Mouse (Mus musculus) brain, embryonic 14.5 days (tissue): ENCODE data around the gene Gm10718. TPM values are rescaled to one million over a fixed set of nuclear protein-coding genes. Genes with fewer than 3 reads are reported as not detected.
A peak's percentile ranks its signal among the peaks of the same experiment; 100 is the strongest.
"Not testable (repeated sequence)": the region's sequence is repeated elsewhere in the genome, so short reads cannot be mapped to it uniquely, and the experiment has no call there.

ENCODE experiments used
- DNase-seq: peaks from one replicate; pipeline ENCODE4 v3.0.0-alpha.2; 2011; ENCODE audit warnings: low read depth
- polyA plus RNA-seq: library from polyadenylated mRNA; depleted of rRNA; stranded (reverse); fragments of >200 nt; gene quantifications from 2 replicates; pipeline ENCODE4 v1.2.3, GENCODE M21; 2012; rRNA removed

Gene Gm10718
- polyA plus RNA-seq, 1 experiment: 7.3 TPM

GRCm38 (mm10) chr9:3024912-3025467 lies 1.6 kb downstream of the Gm10718 start, which contains the start of gene Gm10717:
Gm10717 (plus strand) TSS chr9:3025417.
- not testable (repeated sequence) for DNase-seq

GRCm38 (mm10) chr9:3025653-3026052 lies 2.3 kb downstream of the Gm10718 start:
- not testable (repeated sequence) for DNase-seq

DNA sequence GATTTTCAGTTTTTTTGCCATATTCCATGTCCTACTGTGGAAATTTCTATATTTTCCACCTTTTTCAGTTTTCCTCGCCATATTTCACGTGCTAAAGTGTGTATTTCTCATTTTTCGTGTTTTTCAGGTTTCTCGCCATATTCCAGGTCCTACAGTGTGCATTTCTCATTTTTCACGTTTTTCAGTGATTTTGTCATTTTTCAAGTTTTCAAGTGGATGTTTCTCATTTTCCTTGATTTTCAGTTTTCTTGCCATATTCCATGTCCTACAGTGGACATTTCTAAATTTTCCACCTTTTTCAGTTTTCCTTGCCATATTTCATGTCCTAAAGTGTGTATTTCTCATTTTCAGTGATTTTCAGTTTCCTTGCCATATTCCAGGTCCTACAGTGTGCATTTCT lies 2.8 kb downstream of the Gm10718 start:
- not testable (repeated sequence) for DNase-seq

GRCm38 (mm10) chr9:3026741-3027140 lies 3.4 kb downstream of the Gm10718 start:
- not testable (repeated sequence) for DNase-seq

DNA sequence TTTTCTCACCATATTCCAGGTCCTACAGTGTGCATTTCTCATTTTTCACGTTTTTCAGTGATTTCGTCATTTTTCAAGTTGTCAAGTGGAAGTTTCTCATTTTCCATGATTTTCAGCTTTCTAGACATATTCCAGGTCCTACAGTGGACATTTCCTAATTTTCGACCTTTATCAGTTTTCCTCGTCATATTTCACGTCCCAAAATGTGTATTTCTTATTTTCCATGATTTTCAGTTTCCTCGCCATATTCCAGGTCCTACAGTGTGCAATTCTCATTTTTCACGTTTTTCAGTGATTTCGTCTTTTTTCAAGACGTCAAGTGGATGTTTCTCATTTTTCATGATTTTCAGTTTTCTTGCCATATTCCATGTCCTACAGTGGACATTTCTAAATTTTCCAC lies 3.9 kb downstream of the Gm10718 start:
- DNase-seq: peak; percentile 56

GRCm38 (mm10) chr9:3029276-3030000 lies 6.1 kb downstream of the Gm10718 start:
- not testable (repeated sequence) for DNase-seq

DNA sequence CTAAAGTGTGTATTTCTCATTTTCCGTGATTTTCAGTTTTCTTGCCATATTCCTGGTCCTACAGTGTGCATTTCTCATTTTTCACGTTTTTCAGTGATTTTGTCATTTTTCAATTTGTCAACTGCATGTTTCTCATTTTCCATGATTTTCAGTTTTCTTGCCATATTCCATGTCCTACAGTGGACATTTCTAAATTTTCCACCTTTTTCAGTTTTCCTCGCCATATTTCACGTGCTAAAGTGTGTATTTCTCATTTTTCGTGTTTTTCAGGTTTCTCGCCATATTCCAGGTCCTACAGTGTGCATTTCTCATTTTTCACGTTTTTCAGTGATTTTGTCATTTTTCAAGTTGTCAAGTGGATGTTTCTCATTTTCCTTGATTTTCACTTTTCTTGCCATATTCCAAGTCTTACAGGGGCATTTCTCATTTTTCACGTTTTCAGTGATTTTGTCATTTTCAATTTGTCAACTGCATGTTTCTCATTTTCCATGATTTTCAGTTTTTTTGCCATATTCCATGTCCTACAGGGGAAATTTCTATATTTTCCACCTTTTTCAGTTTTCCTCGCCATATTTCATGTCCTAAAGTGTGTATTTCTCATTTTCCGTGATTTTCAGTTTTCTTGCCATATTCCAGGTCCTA lies 7.5 kb downstream of the Gm10718 start:
- peak; percentile 91 for DNase-seq

DNA sequence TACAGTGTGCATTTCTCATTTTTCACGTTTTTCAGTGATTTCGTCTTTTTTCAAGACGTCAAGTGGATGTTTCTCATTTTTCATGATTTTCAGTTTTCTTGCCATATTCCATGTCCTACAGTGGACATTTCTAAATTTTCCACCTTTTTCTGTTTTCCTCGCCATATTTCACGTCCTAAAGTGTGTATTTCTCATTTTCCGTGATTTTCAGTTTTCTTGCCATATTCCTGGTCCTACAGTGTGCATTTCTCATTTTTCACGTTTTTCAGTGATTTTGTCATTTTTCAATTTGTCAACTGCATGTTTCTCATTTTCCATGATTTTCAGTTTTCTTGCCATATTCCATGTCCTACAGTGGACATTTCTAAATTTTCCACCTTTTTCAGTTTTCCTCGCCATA lies 11.0 kb downstream of the Gm10718 start, which contains the start of gene Gm17535:
Gene Gm17535, plus strand, starts transcription at position 301 of the 400 bp plus-strand sequence.
- not testable (repeated sequence) for DNase-seq

- DNase-seq: not testable (repeated sequence)
Observed at GRCm38 (mm10) chr9:3036577-3036976, 13.2 kb downstream of the Gm10718 start, which contains the start of gene Gm10715. Gm10715 (plus strand) TSS chr9:3036877.

- peak; percentile 15 for DNase-seq
Observed at GRCm38 (mm10) chr9:3038161-3038560, 14.8 kb downstream of the Gm10718 start.

Other genes with a start within 250 kb of the Gm10718 start
- gene Gm10722, start 22.6 kb upstream of the Gm10718 start, polyA plus RNA-seq: not detected in 2 replicates
- 0.24 and 1.1 TPM in 2 replicates for gene Gm11168, start 20.2 kb upstream of the Gm10718 start, polyA plus RNA-seq
- gene Gm10721, start 10.4 kb upstream of the Gm10718 start, polyA plus RNA-seq: 0.14 and 0.57 TPM in 2 replicates
- not detected in 2 replicates for gene Gm10720, start 7.9 kb upstream of the Gm10718 start, polyA plus RNA-seq
- 0.72 and 3.2 TPM in 2 replicates for gene Gm10719, start 6.1 kb upstream of the Gm10718 start, polyA plus RNA-seq
- not detected in 2 replicates for gene Gm10717, start 1.9 kb downstream of the Gm10718 start, polyA plus RNA-seq
- not detected in 2 replicates for gene Gm17535, start 11.1 kb downstream of the Gm10718 start, polyA plus RNA-seq
- gene Gm10715, start 13.3 kb downstream of the Gm10718 start, polyA plus RNA-seq: not detected in 2 replicates